In the genomic region with DNA sequence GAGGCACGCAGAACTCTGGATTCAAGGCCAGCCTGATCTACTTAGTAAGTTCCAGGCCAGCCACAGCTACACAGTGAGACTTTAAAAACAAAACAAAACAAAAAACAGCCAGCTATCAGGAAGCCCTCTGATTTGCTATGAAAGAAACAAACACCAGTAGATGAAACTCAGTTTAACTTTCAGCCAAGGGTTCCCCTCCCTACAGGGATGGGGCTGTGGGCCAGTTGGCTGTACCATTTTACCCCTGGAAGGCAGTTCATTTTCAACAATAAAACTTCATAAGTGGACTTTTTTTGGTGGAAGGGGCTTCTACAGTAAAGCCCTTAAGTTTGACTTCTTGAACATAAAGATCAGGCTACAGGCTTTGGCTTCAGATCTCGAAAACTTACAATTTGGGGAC, we compare ENCODE assay signal across 8 mouse cellular contexts. TPM values are rescaled to one million over a fixed set of nuclear protein-coding genes. Genes with fewer than 3 reads are reported as not detected.
A peak's percentile ranks its signal among the peaks of the same experiment; 100 is the strongest.
DNase-seq lines count a peak whose midpoint lies in the region; ATAC-seq lines count a peak whose summit lies in the region.

No protein-coding gene starts in this region.

- no peaks in the 10 kb centered on the region for H3K36me3 ChIP-seq in lung, embryonic 16.5 days (ENCODE audit: control insufficient read depth, insufficient read depth, low read length)
- H3K36me3 ChIP-seq in forebrain, embryonic 16.5 days (ENCODE audit: control insufficient read depth, insufficient read depth) = no peaks in the 10 kb centered on the region
- no peaks in the 10 kb centered on the region for H3K36me3 ChIP-seq in intestine, embryonic 16.5 days (ENCODE audit: control insufficient read depth, insufficient read depth, low read length)
- no peaks in the 10 kb centered on the region for H3K36me3 ChIP-seq in stomach, embryonic 15.5 days

- H3K4me1 ChIP-seq in lung, embryonic 16.5 days (replicated peaks; ENCODE audit: control insufficient read depth, insufficient read depth, low read length) = peaks cover 40% of the 10 kb centered on the region
- H3K4me1 ChIP-seq in forebrain, embryonic 16.5 days (replicated peaks; ENCODE audit: control insufficient read depth, insufficient read depth, low read length) = peaks cover 21% of the 10 kb centered on the region
- H3K4me1 ChIP-seq in intestine, embryonic 16.5 days (ENCODE audit: control insufficient read depth, insufficient read depth, low read length) = peaks cover 35% of the 10 kb centered on the region
- peaks cover 43% of the 10 kb centered on the region for H3K4me1 ChIP-seq in stomach, embryonic 15.5 days

- intact Hi-C loops in left cerebral cortex, postnatal 4 days (cut with DNase I) = no loop called here

- no peaks in the 10 kb centered on the region for H3K27me3 ChIP-seq in lung, embryonic 16.5 days (ENCODE audit: control insufficient read depth, insufficient read depth, low read depth, low read length)
- H3K27me3 ChIP-seq in forebrain, embryonic 16.5 days (replicated peaks; ENCODE audit: control insufficient read depth, insufficient read depth, low read length) = no peaks in the 10 kb centered on the region
- no peaks in the 10 kb centered on the region for H3K27me3 ChIP-seq in intestine, embryonic 16.5 days (replicated peaks; ENCODE audit: control insufficient read depth, insufficient read depth, low read length)
- H3K27me3 ChIP-seq in stomach, embryonic 15.5 days (replicated peaks) = no peaks in the 10 kb centered on the region

- DNase-seq in lung, postnatal 4 days = no peak
- DNase-seq in left cerebral cortex, adult 8-10 months (ENCODE audit: low spot score in 2 of 2) = no peak
- no peak for DNase-seq in left cerebral cortex, postnatal 4 days
- DNase-seq in retina, embryonic 14.5 days (ENCODE audit: low spot score) = no peak

- H3K4me2 ChIP-seq in lung, embryonic 16.5 days (ENCODE audit: low read depth, low read length) = peak overlapping the region; percentile 79
- peak overlapping the region; percentile 70 for H3K4me2 ChIP-seq in forebrain, embryonic 16.5 days (ENCODE audit: low read length)
- H3K4me2 ChIP-seq in intestine, embryonic 16.5 days (ENCODE audit: low read depth, low read length) = peak overlapping the region; percentile 88; the same call in 1 of the 2 replicates
- peak overlapping the region; percentile 67 for H3K4me2 ChIP-seq in stomach, embryonic 15.5 days

- peak overlapping the region; percentile 95 for H3K4me3 ChIP-seq in lung, embryonic 16.5 days (ENCODE audit: low read length)
- peak overlapping the region; percentile 99; the same call in 1 of the 2 replicates for H3K4me3 ChIP-seq in forebrain, embryonic 16.5 days (replicated peaks; ENCODE audit: low read length)
- H3K4me3 ChIP-seq in intestine, embryonic 16.5 days (ENCODE audit: low read length) = no peak overlapping the region; the same call in 1 of the 2 replicates
- peak overlapping the region; percentile 97; the same call in 1 of the 2 replicates for H3K4me3 ChIP-seq in stomach, embryonic 15.5 days (replicated peaks)

- no peak overlapping the region for H3K9ac ChIP-seq in lung, embryonic 16.5 days (ENCODE audit: low read length)
- H3K9ac ChIP-seq in forebrain, embryonic 16.5 days (replicated peaks; ENCODE audit: low read depth, low read length) = no peak overlapping the region
- H3K9ac ChIP-seq in intestine, embryonic 16.5 days (ENCODE audit: low read depth, low read length) = no peak overlapping the region
- no peak overlapping the region for H3K9ac ChIP-seq in stomach, embryonic 15.5 days

- H3K9me3 ChIP-seq in lung, embryonic 16.5 days (ENCODE audit: control insufficient read depth, low read length) = no peaks in the 10 kb centered on the region
- no peaks in the 10 kb centered on the region for H3K9me3 ChIP-seq in forebrain, embryonic 16.5 days (ENCODE audit: control insufficient read depth, low read length)
- no peaks in the 10 kb centered on the region for H3K9me3 ChIP-seq in intestine, embryonic 16.5 days (ENCODE audit: control insufficient read depth, low read length)
- no peaks in the 10 kb centered on the region for H3K9me3 ChIP-seq in stomach, embryonic 15.5 days

- H3K27ac ChIP-seq in lung, embryonic 16.5 days (ENCODE audit: low read length) = no peak overlapping the region
- no peak overlapping the region for H3K27ac ChIP-seq in forebrain, embryonic 16.5 days (ENCODE audit: low read length)
- no peak overlapping the region for H3K27ac ChIP-seq in intestine, embryonic 16.5 days (ENCODE audit: low read length)
- H3K27ac ChIP-seq in stomach, embryonic 15.5 days = no peak overlapping the region

- 83% methylated on average over 2 of the region's 2 CpGs for WGBS in lung, embryonic 16.5 days
- WGBS in forebrain, embryonic 16.5 days = 91% methylated on average over 2 of the region's 2 CpGs
- WGBS in intestine, embryonic 16.5 days = 81% methylated on average over 2 of the region's 2 CpGs
- WGBS in stomach, embryonic 15.5 days = 85% methylated on average over 2 of the region's 2 CpGs

- no peak for ATAC-seq in lung, embryonic 16.5 days (ENCODE audit: low read depth)
- ATAC-seq in forebrain, embryonic 16.5 days = no peak
- no peak for ATAC-seq in intestine, embryonic 16.5 days
- no peak for ATAC-seq in stomach, embryonic 15.5 days (ENCODE audit: insufficient read depth, low FRiP score, low read depth)

RNA-seq across cellular contexts. Expression of a gene that starts 1.5 kb away (rescaled TPM):
- 24.9 and 25.3 TPM in 2 replicates for polyA plus RNA-seq in lung, embryonic 16.5 days (2015; fragmentation: Nextera tagmentation; extraction: Ambion mirVana)
- polyA plus RNA-seq in forebrain, embryonic 16.5 days (2015; fragmentation: Nextera tagmentation; extraction: Ambion mirVana) = 22.0 and 28.3 TPM in 2 replicates
- polyA plus RNA-seq in intestine, embryonic 16.5 days (2015; fragmentation: Nextera tagmentation; extraction: Ambion mirVana) = 13.7 and 16.5 TPM in 2 replicates
- 23.9 and 28.2 TPM in 2 replicates for polyA plus RNA-seq in stomach, embryonic 15.5 days (2015; fragmentation: Nextera tagmentation; extraction: Ambion mirVana)
- total RNA-seq in left cerebral cortex, adult 8-10 months (2022) = 10 to 100 TPM; 64.2 to 70.5 (median 64.9) TPM
- 10 to 100 TPM; 47.5 to 51.0 TPM for total RNA-seq in left cerebral cortex, postnatal 4 days (2021)

RNA-seq across cellular contexts. Expression of a gene that starts 46.2 kb away (rescaled TPM):
- 1.2 and 1.6 TPM in 2 replicates for polyA plus RNA-seq in lung, embryonic 16.5 days (2015; fragmentation: Nextera tagmentation; extraction: Ambion mirVana)
- polyA plus RNA-seq in forebrain, embryonic 16.5 days (2015; fragmentation: Nextera tagmentation; extraction: Ambion mirVana) = 1.2 and 2.3 TPM in 2 replicates
- polyA plus RNA-seq in intestine, embryonic 16.5 days (2015; fragmentation: Nextera tagmentation; extraction: Ambion mirVana) = 0.97 and 1.2 TPM in 2 replicates
- polyA plus RNA-seq in stomach, embryonic 15.5 days (2015; fragmentation: Nextera tagmentation; extraction: Ambion mirVana) = 0.98 and 1.3 TPM in 2 replicates
- 10 to 100 TPM; 23.9 to 29.4 (median 27.6) TPM for total RNA-seq in left cerebral cortex, adult 8-10 months (2022)
- 1 to 10 TPM; 3.4 TPM for total RNA-seq in left cerebral cortex, postnatal 4 days (2021)
